Mouse (Mus musculus) bone marrow, adult 2 months (tissue): ENCODE measurements around the gene Zbtb16.

Source experiments
- CTCF ChIP-seq: fragments of 200-500 bp; IDR thresholded peaks from 2 replicates; pipeline ENCODE4 v1.5.1; 2011; ENCODE audit warnings: low read length, control low read depth; ENCODE audit not compliant: control insufficient read depth, insufficient read depth
- POLR2A ChIP-seq: fragments of 200-500 bp; IDR thresholded peaks from 2 replicates; pipeline ENCODE4 v1.6.1; 2011; ENCODE audit warnings: low read depth, mild to moderate bottlenecking, control low read depth, low read length, borderline replicate concordance; ENCODE audit not compliant: control insufficient read depth

GRCm38 (mm10) chr9:48768965-48769364, 67.1 kb downstream of the Zbtb16 start:
- TF ChIP-seq POLR2A (no peak), CTCF (no peak)
